Mouse (Mus musculus): Measurements from ENCODE around the gene Cpeb3. TPM values are rescaled to one million over a fixed set of nuclear protein-coding genes. Genes with fewer than 3 reads are reported as not detected.
"Not testable (repeated sequence)": the region's sequence is repeated elsewhere in the genome, so short reads cannot be mapped to it uniquely, and the experiment has no call there.

The Cpeb3 gene
- polyA plus RNA-seq, 1 experiment from 2014 or later, result 1.2 TPM

DNA sequence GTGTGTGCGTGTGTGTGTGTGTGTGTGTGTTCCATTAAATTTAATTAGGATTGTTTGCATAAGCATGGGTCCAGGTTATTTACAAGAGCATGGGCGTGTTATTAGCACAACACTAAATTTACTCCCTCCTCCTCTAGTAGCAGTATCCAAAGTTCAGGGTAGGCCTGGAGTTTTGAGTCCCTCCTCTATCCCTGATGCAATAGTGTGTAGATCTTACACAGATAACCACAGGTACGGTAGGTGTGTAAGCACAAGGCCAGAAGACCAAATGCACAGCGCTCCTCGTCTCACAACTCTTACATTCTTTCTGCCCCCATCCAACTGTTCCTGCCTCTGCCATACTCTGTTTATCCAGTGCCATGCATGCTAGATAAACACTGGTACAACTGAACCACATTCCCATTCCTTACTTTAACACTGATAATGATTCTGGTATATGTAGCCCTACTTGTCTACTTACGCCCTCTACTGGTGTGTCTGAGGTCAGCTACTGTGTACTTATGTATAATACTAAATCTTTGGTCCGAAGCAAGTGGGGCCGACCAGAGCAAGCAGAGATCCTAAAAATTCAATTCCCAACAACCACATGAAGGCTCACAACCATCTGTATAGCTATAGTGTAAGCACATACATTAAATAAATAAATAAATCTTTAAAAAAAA is 1.2 kb upstream of the Cpeb3 start:
- no peak overlapping the region for H3K27ac ChIP-seq (replicated peaks)
- ATAC-seq (ENCODE audit: low FRiP score, low TSS enrichment) (no peak), DNase-seq (ENCODE audit: low spot score) (no peak)
- peaks cover 3% of the 10 kb centered on the region; the same call in 1 of the 2 replicates for H3K4me1 ChIP-seq (replicated peaks; ENCODE audit: control insufficient read depth, insufficient read depth)
- no peak overlapping the region for H3K9ac ChIP-seq (ENCODE audit: low read length)
- H3K9me3 ChIP-seq (ENCODE audit: control insufficient read depth, low read length), result no peaks in the 10 kb centered on the region
- H3K4me3 ChIP-seq (ENCODE audit: low read depth, low read length), result no peak overlapping the region
- H3K27me3 ChIP-seq (ENCODE audit: control insufficient read depth, insufficient read depth, low read length), result no peaks in the 10 kb centered on the region
- WGBS, result 73% methylated on average over 8 of the region's 8 CpGs
- H3K36me3 ChIP-seq (ENCODE audit: control insufficient read depth, insufficient read depth, low read length), result peaks cover 5% of the 10 kb centered on the region
- H3K4me2 ChIP-seq (replicated peaks; ENCODE audit: low read depth), result peak overlapping the region; percentile 11; the same call in 1 of the 2 replicates
- TF ChIP-seq CTCF (IDR thresholded peaks at IDR 0.05; ENCODE audit: low read depth) (peak; percentile 55), EP300 (optimal IDR thresholded peaks at IDR 0.05) (no peak)

DNA sequence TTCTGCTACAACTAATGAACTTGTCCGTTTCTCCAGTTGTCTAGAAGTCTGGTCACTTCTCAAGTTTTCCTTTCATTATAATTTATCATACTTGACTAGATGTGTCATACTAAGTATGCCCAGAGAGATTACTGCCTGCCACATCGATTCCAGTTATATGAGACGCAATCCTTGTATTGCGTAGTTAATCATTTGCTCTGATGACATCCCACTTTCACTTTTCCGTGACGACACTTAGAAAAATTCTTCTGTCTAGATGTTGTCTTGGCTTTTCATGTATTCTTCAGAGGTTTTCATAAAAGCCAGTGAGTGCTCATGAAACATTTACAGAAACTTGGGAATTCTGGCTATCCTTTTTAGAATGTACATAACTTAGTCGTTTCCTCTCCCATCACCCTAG is 585 bp upstream of the Cpeb3 start:
- H3K9me3 ChIP-seq (ENCODE audit: control insufficient read depth, low read length), result no peaks in the 10 kb centered on the region
- H3K27me3 ChIP-seq (ENCODE audit: control insufficient read depth, insufficient read depth, low read length), result no peaks in the 10 kb centered on the region
- DNase-seq (ENCODE audit: low spot score) (no peak), ATAC-seq (ENCODE audit: low FRiP score, low TSS enrichment) (no peak)
- peak overlapping the region; percentile 95 for H3K4me3 ChIP-seq (ENCODE audit: low read depth, low read length)
- peak overlapping the region; percentile 97 for H3K4me2 ChIP-seq (replicated peaks; ENCODE audit: low read depth)
- peaks cover 3% of the 10 kb centered on the region; the same call in 1 of the 2 replicates for H3K4me1 ChIP-seq (replicated peaks; ENCODE audit: control insufficient read depth, insufficient read depth)
- no peak for TF ChIP-seq CTCF (IDR thresholded peaks at IDR 0.05; ENCODE audit: low read depth)
- TF ChIP-seq EP300 (optimal IDR thresholded peaks at IDR 0.05), result no peak
- 39% methylated on average over 7 of the region's 7 CpGs for WGBS
- no peak overlapping the region for H3K27ac ChIP-seq (replicated peaks)
- peaks cover 5% of the 10 kb centered on the region for H3K36me3 ChIP-seq (ENCODE audit: control insufficient read depth, insufficient read depth, low read length)
- H3K9ac ChIP-seq (ENCODE audit: low read length), result no peak overlapping the region

DNA sequence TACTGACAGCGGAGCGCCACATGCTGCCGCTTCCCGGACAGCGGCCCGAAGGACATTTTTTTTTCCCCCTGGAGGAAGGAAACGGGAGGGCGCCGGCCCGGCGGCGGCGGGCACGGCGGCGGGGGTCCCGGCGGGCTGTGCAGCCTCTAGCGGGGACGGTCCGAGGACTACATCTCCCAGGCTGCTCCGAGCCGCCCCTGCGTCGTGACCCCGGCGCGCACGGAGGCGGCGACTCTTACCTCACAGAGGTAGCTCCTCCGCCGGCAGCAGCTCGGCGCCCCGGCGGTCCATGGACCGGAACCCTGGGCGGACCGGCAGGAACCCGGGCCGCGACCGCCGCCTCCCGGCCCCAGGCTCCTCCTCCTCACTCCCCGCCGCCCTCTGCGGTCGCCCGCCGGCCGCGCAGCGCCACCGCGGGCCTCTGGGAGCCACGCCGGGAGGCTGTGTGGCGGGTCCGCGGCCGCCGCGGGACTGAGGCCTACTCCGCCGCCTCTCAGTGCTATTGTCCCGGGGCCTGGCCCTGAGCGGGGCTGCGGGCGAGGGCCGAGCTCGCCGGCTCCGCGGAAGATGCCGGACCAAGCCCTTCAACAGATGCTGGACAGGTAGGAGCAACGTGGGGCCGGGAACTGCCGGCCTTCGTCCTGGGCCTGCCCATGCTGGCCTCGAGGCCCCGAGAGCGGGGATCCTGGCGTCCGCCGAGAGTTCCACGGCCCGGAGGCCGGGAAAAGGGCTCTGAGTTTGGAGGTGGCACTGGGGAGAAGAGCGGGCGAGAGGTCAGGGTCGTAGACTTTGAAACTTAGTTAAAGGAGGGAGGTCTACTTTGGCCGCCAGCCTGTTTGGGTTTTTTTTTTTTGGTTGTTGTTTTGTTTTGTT is 862 bp downstream of the Cpeb3 start, which contains the start of gene March5:
Gene March5 (plus strand): TSS at position 241 of the 873 bp plus-strand sequence.
- 1% methylated on average over 49 of the region's 94 CpGs for WGBS
- no peaks in the 10 kb centered on the region for H3K27me3 ChIP-seq (ENCODE audit: control insufficient read depth, insufficient read depth, low read length)
- H3K4me1 ChIP-seq (replicated peaks; ENCODE audit: control insufficient read depth, insufficient read depth), result peaks cover 3% of the 10 kb centered on the region; the same call in 1 of the 2 replicates
- H3K9ac ChIP-seq (ENCODE audit: low read length), result peak within 1 kb of the TSS; percentile 92
- H3K27ac ChIP-seq (replicated peaks), result peak within 1 kb of the TSS; percentile 93
- no peak for TF ChIP-seq EP300 (optimal IDR thresholded peaks at IDR 0.05)
- peak; percentile 89 for DNase-seq (ENCODE audit: low spot score)
- H3K4me3 ChIP-seq (ENCODE audit: low read depth, low read length), result peak within 1 kb of the TSS; percentile 95
- ATAC-seq (ENCODE audit: low FRiP score, low TSS enrichment), result peak; percentile 95
- peaks cover 4% of the 10 kb centered on the region; the same call in 1 of the 2 replicates for H3K36me3 ChIP-seq (ENCODE audit: control insufficient read depth, insufficient read depth, low read length)
- H3K9me3 ChIP-seq (ENCODE audit: control insufficient read depth, low read length), result no peaks in the 10 kb centered on the region
- H3K4me2 ChIP-seq (replicated peaks; ENCODE audit: low read depth), result peak within 1 kb of the TSS; percentile 97

DNA sequence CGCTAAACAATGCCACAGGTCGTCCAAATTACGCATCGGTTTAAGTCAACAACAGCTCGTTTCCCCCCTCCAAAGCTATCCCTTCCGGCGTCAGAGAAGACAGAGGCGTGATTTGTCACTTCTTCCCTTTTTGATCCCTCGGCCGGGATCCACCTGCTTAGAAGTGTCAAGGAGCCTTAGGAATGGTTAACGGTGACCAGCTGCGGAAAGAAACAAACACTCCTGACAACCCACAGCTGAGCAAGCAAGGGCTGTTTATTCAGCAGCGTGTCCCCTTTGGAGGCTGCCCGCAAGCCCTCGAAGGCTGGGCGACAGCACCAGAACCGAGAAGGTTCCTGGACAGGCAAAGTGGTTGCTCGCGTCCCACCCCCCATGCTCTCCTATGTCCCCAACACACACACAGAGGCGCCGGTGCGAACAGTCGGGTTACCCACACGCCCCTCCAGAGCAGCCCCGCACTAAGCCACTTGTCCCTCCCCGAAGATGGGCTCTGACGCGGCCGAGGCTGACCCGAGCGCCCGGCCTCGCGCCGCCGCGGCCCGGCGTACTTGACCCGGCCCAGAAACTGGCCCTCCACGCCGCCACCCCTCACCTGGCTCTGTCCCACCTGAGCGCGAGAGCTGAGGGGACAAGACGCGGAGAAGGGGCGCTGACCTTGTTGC is 1.6 kb downstream of the Cpeb3 start:
- peak overlapping the region; percentile 95 for H3K4me3 ChIP-seq (ENCODE audit: low read depth, low read length)

DNA sequence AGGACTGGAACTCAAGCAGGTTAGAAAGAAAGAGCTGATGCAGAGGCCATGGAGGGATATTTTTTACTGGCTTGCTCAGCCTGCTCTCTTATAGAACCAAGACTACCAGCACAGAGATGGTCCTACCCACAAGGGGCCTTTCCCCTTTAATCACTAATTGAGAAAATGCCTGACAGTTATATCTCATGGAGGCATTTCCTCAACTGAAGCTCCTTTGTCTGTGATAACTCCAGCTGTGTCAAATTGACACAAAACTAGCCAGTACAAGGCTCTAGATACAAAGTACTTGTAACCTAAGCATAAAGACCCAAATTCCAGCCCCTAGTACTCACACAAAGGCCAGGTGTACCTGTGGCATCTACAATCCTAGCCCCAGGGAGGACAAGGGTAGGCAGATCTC is 3.2 kb downstream of the Cpeb3 start:
- not testable (repeated sequence) for H3K9ac ChIP-seq (ENCODE audit: low read length); H3K27ac ChIP-seq (replicated peaks); H3K36me3 ChIP-seq (ENCODE audit: control insufficient read depth, insufficient read depth, low read length); H3K4me1 ChIP-seq (replicated peaks; ENCODE audit: control insufficient read depth, insufficient read depth); H3K4me2 ChIP-seq (replicated peaks; ENCODE audit: low read depth); H3K9me3 ChIP-seq (ENCODE audit: control insufficient read depth, low read length); DNase-seq (ENCODE audit: low spot score); H3K27me3 ChIP-seq (ENCODE audit: control insufficient read depth, insufficient read depth, low read length); ATAC-seq (ENCODE audit: low FRiP score, low TSS enrichment); H3K4me3 ChIP-seq (ENCODE audit: low read depth, low read length)

More for the DNA sequence above, 1.6 kb downstream of the Cpeb3 start:
- H3K4me1 ChIP-seq (replicated peaks; ENCODE audit: control insufficient read depth, insufficient read depth), result peaks cover 3% of the 10 kb centered on the region; the same call in 1 of the 2 replicates
- H3K9ac ChIP-seq (ENCODE audit: low read length), result peak overlapping the region; percentile 92
- ATAC-seq (ENCODE audit: low FRiP score, low TSS enrichment) (peak; percentile 53), DNase-seq (ENCODE audit: low spot score) (peak; percentile 54)
- no peaks in the 10 kb centered on the region for H3K9me3 ChIP-seq (ENCODE audit: control insufficient read depth, low read length)
- WGBS, result under 1% methylated on average over 46 of the region's 47 CpGs
- H3K27ac ChIP-seq (replicated peaks), result peak overlapping the region; percentile 93
- no peak for TF ChIP-seq EP300 (optimal IDR thresholded peaks at IDR 0.05)
- no peak for TF ChIP-seq CTCF (IDR thresholded peaks at IDR 0.05; ENCODE audit: low read depth)
- H3K27me3 ChIP-seq (ENCODE audit: control insufficient read depth, insufficient read depth, low read length), result no peaks in the 10 kb centered on the region
- H3K4me2 ChIP-seq (replicated peaks; ENCODE audit: low read depth), result peak overlapping the region; percentile 97
- peaks cover 3% of the 10 kb centered on the region; the same call in 1 of the 2 replicates for H3K36me3 ChIP-seq (ENCODE audit: control insufficient read depth, insufficient read depth, low read length)
